Mouse (Mus musculus) adrenal gland, adult 8-10 months (tissue): ENCODE measurements at regions not wholly inside any gene's neighbourhood (a gene's known extent, or its start where the extent isn't known, plus 50 kb on each side); places are given as distances from the start of the nearest gene placed in this dataset.

Experiments used
- DNase-seq: peaks from one replicate; pipeline ENCODE4 v3.0.0; 2022

DNA sequence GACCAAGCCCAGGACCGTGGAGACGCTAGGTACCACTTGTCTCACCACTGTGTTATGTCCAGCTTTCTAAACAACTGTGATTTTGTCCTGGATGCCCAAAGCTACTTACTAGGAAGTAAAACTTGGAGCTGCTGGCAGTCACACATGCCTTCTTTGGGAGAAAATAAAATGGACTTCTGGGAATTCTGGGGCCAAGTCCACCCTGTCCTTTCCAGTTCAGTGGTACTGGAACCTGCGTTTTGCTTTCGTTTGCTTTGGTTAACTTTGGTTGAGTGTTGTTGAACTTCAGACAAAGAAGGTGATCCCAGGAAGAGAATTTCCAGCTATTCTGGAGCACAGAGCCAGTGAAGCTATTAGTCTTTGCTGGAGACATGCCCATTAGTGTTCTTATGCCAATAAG, 139.8 kb downstream of the Gm9817 start:
- no peak for DNase-seq

DNA sequence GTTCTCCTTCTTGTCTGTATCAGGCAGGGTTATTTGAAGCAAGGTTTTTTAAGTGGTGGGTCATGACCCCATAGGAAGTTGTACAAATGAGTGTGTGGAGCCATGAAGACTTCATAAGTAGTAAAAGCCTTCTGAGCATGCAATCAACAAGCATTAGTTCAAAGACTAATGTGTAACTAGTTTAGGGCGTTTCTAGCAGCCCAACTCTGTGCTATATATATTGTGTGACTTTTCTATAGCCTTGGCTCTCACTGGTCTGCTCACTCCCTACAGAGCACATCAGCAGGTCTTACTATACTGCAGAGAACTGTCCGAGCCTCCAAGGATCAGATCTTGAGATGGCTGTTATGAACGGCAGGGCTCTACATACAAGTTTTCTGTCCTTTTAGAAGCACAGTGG, 141.2 kb downstream of the Gm9817 start:
- DNase-seq, result no peak

DNA sequence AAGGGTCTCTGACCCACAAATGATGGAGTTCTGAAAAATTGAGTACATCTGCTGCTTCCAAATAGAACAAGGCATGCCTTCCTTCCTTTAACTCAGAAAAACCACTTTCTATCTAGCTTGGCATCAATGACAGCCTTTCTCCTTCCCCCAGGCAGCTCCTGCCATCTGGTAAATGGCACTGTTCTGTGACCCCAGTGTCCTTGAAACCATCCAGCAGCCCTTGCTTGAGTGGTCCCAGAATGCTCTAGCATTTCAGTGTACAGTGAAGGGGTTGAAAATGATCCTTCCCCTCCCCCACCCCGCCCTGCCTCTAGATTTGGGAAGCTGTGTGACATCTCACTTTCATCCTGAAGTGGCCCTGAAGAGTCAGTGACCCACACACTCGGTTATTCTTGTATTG, 152.3 kb downstream of the Gm9817 start:
- no peak for DNase-seq

DNA sequence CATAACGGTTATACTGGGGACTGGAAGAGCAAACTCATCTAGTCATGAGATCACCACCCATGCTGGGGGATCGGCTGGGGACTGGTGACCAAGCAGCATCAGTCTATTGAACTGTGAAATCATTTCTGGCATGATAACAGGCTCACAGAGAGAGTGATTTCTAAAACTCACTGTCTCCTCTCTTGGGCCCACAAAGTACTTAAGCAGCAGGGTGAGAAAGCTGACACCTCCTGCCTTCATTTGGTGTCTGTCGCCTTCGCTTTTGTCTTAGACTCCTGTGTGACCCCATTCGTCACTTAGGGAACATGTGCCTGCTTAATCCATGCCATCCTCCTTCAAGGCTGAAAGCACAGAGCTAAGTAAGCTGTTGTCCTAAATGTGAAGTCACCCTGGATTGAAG, 154.3 kb upstream of the Mylip start:
- DNase-seq, result no peak

DNA sequence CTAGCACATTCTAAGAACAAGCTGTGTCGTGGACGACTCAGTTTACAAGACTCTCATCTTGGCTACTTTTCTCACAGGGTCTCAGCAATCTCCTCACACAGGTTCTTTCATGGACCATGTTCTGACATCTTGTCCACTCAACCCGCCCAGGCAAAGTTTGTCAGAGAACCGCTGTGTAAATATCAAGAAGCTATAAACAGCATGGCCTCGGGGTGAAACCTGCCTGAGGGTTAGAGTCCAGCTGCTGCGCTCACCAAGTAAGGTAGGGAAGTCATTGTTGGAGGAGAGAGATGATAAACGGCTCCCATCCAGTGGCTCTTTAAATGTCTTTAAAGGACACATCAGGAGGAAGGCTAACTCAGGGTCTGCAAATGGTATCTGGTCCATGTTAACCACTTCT, 151.3 kb upstream of the Mylip start:
- DNase-seq, result no peak

DNA sequence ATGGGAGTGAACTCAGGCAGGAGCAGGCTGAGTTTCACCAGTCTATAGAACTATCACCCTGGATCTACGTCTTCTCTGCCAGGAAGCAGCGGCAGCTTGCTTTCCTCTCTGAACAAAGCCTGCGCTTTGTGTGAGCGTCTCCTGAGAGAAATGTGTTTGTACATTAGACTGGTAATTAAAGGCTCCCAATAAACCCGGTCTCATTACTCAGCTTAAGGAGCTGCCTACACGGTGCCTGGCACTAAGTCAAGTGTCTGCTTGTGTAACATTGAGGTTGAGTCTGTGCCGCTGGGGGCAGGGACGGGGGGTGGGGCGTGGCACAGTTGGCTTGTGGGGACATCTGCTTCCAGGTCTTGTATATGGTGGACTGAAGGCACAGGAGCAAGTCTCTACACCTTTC, 150.4 kb upstream of the Mylip start:
- DNase-seq, result no peak

DNA sequence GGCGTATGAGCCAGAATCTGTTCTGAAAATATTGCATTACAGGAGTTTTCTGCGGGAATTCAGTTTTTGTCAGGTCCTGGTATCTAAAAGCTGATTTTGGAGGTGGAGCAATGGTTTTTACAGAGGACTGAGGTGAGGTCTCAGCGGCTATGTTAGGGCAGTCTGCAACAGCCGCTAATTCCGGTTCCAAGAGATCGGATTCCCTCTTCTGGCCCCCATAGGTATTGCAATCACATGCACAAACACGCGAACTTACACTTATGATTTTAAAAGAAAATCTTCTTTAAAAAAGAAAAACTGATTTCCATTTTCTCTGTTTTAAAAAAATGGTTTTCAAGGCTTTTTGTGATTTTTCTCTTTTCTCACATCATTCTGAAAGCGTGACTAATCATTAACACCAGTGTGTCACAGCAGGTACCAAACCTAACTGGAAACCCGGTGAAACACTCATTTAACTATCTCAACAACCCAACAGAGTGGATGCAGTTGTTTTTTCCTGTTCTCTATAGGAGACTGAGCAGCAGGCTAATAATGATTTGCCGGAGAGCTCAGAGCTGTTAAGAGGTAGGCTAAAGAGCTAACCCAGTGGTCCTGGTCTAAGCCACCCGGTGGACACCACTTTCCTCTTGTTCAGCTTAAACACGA, 149.4 kb upstream of the Mylip start:
- no peak for DNase-seq

DNA sequence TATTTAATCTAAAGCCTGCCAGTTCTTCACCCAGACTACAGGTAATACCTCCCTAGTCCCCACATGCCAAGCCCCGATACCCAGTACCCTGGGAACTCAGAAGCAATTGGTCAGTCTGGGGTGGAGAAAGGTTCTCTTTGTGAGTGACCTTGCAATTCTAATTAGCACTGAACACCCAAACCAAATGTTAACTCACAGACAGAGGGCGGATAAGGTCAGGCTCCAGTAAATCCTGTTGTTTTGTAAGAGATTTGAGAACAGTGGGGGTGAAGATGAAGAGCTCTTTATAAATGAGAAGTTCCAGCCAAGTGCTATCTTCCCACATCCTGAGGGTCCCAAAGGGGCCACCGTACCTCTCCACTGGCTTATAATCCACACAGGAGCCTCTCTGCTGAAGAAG, 147.3 kb upstream of the Mylip start:
- DNase-seq, result no peak

DNA sequence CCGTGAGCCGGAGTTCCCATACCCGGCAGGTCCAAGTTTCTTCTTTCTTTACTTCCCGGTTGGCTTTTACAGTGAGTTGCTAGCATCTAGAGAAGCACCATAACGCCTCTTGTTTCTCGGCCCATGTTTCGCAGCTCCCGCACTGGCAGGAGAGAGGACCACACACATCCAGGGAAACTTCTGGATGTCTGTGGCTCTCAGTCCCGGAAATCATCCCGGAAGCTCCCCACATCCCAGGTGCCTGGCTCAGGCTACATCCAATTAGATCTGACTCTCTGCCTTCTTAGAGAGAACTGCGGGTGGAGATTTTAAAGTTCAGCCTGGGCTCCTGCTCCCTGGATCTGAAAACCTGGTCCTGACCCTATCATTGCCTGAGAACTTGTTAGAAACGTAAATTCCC, 146.8 kb upstream of the Mylip start:
- DNase-seq, result no peak

DNA sequence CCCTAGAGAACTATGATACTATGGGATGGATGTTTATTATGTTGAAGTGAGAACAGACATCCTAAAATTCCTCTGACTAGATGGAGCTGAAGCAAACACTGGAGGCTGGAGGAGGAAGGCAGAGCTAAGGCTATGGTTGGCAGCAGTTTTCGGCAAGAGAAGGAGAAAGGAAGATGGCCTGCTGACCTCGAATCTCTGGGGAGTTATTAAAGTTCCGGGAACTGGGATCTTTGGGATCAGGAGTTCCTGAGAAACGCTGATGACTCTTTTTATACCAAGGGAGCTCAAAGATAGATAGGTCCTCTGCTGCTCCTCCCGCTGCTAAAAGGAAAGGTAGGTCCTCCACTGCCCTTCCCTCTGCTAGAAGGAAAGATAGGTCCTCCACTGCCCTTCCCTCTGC, 143.9 kb upstream of the Mylip start:
- no peak for DNase-seq

DNA sequence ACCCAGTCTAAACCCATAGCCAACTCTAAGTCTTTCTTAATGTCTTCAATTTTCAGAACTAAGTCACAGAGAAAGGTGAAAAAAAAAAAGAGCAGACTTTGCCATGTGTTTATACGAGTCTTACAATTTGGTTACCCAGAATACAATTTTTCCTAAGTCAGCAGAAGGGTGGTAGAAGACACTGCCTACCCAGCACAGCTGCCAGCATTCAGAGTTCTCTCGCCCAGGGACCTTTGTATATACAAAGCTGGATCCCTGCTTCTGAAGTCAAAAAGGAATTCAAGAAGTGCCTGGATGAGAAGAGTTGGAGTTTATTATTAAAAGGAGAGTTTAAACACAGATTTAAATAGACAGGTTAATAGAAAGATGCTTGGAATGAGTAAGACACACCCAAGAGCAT, 143.2 kb upstream of the Mylip start:
- no peak for DNase-seq

DNA sequence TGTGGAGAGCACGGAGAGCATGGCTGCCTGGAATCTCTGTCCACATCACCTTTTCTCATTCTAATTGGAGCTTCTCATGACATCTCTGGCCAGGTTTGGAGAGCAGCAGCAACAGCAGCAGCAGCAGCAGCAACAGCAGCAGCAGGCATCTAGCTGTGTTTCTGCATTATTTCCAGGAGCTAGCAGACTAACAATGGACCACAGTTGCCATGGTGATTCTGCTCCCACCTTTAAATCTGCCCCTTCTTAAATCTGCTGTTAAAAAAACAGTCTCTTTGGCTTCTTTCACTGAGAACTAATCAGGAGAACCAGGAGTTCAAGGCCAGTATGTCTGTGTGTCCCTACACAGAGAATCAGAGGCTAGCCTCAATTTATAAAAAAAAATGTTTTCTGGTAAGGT, 139.5 kb upstream of the Mylip start:
- DNase-seq, result no peak

DNA sequence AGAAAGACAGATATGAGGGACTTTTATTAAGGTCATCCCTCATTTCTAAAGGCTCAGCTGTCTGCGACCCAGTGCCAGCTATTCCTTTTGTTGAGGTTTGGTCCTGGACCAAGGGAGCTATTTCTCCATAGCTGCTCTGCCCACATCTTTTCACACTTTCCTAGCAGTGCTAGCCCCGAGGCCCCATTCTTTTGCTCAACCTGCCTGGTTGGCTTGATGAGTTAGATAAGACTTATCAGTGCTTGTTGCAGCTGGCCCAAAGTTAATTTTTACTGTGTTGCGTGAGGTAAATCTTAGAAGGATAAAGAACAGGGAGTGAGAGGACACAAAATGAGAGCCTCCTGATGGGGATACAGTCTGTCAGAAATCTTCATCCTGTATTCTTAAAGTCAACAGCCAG, 138.5 kb upstream of the Mylip start:
- DNase-seq, result no peak

DNA sequence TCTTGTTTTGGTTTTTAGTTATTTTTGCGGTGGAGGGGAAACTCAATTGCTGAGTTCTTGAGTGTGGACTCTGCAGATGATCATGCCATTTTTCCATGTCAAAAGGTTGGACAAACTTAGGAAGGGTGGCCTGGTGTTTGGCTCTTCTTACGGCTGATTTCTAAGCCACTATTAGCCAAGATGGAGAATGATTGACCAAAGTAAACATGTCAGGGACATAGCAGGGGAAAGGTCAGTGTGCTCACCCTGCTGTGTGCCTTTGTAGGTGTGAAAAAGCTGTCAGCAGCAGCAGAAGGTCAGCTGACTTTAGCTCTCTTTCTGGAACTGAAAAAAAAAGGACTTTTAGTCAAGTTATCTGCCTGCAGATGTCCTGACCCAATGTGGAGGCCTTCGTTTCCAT, 137.4 kb upstream of the Mylip start:
- DNase-seq, result no peak

DNA sequence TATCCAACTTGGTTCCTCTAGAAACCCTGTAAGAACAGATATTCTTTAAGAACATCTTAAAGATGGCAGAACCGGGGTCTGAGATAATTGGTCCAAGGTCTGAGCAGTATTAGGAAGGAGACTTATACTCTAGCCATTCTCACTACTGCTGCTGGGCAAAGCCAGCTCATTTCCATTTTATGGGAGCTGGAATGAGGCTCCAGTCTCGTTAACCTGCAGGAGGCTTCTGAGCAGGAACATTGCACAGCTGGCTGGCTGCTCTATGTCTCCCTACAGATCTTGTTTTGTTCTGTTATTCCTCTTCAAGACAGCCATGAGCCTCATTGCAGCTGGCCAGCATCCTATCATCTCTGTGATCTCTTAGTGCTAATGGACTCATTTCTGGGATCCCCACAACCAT, 136.3 kb upstream of the Mylip start:
- no peak for DNase-seq

DNA sequence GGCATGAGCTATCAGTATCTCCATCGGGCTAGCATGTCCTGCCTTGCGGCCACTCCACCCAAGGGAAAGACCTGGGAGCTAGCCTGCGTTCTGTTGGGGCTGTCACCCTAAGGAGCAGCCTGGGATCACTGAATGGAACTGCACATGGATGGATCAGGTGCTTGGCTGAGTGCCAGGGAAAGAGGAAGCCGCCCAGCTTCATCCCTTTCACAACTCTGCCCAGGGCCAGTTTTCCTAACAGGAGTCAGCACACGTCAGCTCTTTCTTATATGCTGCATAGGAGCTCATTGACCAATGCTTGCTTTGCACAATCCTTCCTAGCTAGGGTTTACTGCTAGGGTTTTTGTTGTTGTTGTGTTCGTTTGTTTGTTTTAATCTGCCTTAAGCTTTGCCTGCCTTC, 134.3 kb upstream of the Mylip start:
- no peak for DNase-seq

DNA sequence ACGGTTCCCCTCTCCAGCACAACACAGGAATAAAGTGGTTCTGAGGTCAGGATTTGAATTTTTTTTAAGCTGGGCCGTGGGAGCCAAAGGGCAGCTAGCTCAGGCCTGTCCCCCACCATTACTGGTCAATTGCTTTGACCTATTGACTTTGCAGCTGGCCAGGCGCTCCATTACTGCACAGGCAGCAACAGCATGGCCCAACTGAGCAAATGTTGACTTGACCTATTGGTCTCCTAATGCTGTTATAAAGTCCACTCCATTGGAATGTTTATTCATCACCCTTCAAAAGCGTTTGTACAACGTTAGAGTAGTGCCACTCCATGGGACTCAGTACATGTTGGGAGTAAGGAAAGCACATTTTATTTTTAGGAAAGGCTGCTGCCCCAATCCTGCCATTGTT, 127.5 kb upstream of the Mylip start:
- DNase-seq, result no peak

DNA sequence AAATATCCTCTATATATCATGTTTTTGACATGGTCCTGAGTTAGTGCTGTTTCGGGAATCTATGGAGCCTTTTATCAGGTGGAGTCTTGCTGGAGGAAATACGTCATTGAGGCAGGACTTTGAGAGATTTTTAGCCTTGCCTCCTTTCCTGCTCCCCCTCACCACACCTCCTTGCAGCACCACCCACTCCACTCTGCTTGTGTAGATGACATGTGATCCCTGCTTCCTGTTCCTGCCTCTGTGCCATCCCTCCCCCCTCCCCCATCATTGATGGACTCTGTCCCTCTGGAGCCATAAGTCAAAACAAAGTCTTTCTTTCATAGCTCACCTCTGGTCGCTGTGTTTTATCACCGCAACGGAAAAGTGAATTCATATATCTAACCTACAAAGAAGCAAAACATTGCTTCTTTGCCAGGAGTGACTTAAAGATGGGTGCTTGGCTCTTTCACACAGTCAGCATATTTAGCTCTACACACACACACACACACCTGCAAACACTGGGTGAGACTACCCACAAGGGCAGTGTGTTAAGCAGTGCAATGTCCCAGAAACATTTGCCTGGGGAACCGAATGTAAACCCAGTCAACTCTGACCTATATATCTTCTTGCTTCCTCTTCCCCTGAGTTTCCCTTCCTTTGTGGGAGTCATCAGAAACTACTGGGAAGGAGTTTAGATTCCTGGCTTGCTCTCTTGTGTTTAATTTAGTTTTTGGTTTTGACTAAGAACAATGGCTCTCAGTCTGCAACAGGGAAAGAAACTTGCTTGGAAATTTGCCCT, 123.1 kb upstream of the Mylip start:
- no peak for DNase-seq

DNA sequence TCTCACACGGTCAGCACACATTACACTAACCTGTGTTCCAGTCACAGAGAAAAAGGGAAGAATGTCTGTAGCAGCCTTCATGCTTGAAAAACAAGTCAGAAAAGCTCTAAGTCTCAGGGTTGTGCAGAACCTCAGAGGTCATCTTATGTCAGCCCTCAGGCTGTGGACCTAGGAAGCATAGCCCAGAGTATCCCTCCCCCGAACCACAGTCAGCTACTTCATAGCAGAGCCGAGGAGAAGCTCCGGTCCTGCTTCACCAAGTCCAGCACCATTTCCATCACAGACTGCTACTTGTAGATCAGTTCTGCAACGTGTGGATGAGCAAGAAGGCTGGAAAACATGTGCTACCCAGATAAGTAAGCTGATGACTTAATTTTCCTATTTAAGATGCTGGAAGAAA, 122.1 kb upstream of the Mylip start:
- DNase-seq, result no peak

DNA sequence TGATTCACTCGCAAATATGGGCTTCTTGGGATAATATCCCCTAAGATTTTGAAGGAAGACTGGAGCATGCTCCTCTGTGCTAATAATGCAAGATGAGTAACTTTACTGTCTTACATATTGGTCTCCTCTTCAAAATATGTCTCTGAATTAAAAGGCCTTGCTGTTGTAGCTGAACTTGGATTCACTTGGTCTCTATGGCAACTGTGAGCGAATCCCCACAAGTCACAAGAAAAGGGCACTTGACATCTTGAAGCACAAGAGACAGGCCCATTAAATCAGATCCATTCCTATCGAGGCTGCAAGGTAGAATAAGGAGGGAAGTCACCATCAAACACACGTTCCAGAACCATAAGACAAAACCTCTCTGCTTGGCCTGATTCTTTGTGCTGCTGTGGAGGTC, 121.6 kb upstream of the Mylip start:
- no peak for DNase-seq

DNA sequence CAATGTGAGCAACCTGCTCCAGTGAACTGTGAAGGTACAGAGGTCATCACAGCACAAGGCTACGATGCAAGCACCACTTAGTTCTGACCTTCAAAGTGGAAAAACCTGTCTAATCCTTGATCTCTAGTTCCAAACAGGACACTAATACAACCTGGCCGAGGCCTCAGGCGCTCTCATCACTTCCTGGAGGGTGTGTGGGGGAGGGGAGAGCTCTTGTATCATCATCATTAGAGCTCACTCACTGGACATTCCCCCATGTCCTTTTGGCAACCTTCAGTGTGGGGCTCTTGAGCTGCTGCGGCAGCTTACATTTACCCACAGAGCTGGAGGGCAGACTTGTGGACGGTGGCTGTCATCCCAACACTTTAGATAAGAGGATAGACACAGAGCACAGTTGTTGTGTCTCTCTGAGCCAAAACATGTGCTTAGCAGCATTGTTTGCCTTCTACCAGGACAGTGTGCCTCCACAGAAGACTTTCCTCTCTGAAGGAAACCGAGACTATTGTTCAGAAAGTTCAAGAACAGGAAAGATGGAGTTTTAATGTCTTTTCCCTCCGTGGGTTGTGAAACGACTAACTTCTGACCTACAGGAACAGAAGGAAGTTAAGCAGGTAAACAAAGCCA, 115.2 kb upstream of the Mylip start:
- DNase-seq, result no peak

DNA sequence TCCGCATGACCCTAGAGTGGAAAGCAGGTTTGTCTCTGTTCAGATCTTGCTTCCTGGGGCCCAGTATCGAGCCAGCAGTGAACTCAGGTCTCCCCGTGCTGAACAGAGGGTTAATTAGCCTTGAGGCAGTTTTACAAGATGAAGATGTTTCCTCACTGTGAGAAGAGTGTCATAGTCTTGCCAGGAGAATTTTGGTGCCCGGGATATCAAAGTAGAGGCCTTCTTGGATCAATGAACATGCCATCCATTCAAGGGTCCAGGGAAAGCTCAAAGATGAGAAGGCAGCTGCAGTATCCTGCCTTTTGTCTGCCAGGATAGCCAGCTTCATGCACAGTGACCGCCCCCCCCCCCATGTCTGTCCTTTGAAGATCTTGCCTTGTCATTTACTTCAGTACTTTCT, 114.2 kb upstream of the Mylip start:
- no peak for DNase-seq

DNA sequence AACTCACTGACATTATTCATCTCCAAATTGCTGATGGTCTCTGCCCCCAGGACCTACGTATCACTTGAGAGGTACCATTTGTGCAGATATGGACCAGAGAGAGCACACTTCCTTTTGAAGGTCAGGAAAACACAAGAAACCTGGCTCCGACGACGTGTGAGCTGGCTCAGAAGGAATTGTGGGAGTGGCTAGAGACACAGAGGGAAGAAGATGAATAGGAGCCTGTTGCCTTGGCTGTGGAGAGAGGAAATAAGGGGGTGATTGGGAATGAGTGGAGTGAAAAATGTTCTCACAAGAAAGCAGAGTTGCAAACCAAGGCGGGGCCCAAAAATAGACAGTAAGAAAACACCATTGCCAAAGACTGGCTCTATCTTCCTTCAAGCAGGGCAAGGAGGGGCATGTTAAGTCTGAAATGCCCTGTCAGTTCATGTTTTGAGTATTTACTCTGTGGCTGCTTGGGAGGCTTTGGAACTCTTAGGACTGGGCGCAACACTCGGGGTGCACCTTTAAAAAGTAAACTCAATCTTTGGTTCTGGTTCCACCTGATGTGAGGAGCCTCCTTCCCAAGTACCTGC, 111.6 kb upstream of the Mylip start:
- no peak for DNase-seq

DNA sequence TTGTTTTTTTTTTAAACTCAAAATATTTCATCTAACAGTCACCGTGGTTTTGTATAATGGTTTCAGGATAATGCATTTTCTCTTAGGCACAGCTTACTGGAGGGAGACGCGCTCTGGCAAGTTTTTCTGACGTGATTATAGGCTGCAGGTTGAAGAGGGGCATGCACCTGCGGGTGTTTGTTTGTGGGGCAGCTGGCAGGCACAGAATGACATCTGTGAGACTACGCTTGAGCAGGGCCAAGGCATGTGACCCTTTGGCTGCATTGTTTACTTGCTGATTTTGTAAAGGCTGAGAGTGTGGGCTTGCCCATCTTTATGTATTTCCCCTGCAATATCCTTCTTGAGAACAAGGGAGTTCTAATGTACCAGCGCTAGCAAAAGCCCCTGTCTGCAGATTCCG, 108.4 kb upstream of the Mylip start:
- no peak for DNase-seq
